Mouse (Mus musculus): ENCODE data around the gene Mfge8. TPM values are rescaled to one million over a fixed set of nuclear protein-coding genes. Genes with fewer than 3 reads are reported as not detected.

The Mfge8 gene
- 83.7 and 90.9 TPM in 2 replicates for polyA plus RNA-seq (2012; rRNA removed)

DNA sequence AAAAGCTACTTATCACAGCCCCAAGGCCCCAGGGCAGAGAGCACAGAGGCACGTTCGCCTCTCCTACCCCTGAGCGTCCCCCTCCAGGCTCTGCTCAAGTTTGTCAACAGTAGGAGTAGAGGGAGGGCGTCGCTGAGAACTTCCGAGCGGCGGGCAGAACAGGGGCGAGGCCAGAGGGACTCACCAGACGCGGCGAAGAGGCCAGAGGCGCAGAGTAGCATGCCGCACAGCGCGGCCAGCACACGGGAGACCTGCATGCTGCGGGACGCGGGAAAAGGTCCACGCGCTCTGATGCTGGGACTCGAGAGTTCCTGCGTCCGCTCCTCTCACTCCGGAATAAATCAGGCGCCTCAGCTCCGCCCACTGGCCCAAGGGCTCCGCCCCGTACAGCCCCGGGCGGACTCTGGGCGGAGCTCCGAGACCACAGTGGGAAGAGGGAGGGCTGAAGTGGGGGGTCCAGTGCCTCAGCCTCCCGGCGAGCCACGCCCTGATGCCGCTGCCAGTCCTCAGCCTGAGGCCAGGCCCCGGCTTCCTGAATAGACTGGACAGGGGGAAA is at the start of gene Mfge8:
TSS of gene Mfge8 (minus strand) at position 350 of the 556 bp plus-strand sequence.
- peak within 1 kb of the TSS; percentile 42 for H3K4me3 ChIP-seq (replicated peaks; ENCODE audit: insufficient read depth, low read depth, low read length)
- no peaks in the 10 kb centered on the region for H3K27me3 ChIP-seq (ENCODE audit: control insufficient read depth, insufficient read depth, low read length)
- no peak within 1 kb of the TSS for H3K27ac ChIP-seq (ENCODE audit: insufficient read depth, low read length)
- H3K4me1 ChIP-seq (ENCODE audit: control insufficient read depth, insufficient read depth, low read length): no peaks in the 10 kb centered on the region
- peak; percentile 58 to 60 for DNase-seq
- TF ChIP-seq CTCF (IDR thresholded peaks at IDR 0.05; ENCODE audit: borderline replicate concordance, insufficient read depth, low read depth, low read length): no peak
- no peak for TF ChIP-seq POLR2A (IDR thresholded peaks at IDR 0.05; ENCODE audit: borderline replicate concordance, insufficient read depth, low read length)
- 1% methylated on average over 39 of the region's 39 CpGs for WGBS

DNA sequence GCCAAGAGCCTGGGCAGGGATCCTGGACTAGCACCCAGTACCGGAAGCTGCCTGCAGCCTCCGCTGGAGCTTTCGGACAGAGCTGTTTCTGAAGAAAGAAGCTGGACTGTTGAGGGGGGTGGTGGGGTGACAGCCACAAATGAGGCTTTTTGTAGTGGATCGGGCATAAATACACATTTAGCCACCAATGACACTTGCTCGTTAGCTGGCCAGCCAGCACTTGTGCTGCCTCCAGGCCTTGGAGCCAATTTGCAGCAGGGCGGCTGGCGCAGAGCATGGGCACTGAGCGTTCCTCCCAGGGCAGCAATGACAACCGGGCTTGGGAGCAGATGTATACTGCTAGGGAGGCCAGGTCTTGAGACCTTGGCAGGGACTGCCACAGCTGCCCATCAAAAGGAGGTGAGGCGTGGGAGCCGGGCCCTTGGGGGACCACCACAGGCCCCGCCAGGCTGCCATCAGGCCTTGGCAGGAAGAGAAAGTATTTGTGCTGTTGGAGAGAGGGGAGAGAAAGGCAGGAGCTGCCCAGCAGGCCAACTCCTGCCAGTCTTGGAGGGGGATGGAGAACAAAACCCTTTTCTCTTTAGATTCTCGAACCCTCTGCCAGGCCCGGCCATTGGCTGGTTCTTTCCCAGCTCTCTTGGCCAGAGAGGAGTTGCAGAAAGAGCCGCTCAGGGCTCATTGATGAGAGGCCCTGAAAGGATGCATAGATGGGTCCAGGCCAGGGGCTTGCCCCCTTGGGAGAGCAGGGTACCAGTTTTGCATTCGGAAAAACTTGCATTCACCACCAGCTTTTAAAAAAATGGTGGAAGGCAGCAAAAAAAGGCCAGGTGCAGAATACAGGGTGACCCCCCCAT is 45.9 kb upstream of the Mfge8 start:
- peak; percentile 66 to 75 for DNase-seq
- H3K27ac ChIP-seq (ENCODE audit: insufficient read depth, low read length): no peak overlapping the region
- H3K27me3 ChIP-seq (ENCODE audit: control insufficient read depth, insufficient read depth, low read length): no peaks in the 10 kb centered on the region
- H3K4me3 ChIP-seq (replicated peaks; ENCODE audit: insufficient read depth, low read depth, low read length): no peak overlapping the region
- 14% methylated on average over 16 of the region's 16 CpGs for WGBS
- TF ChIP-seq CTCF (IDR thresholded peaks at IDR 0.05; ENCODE audit: borderline replicate concordance, insufficient read depth, low read depth, low read length): no peak
- no peak for TF ChIP-seq POLR2A (IDR thresholded peaks at IDR 0.05; ENCODE audit: borderline replicate concordance, insufficient read depth, low read length)
- H3K4me1 ChIP-seq (ENCODE audit: control insufficient read depth, insufficient read depth, low read length): no peaks in the 10 kb centered on the region

DNA sequence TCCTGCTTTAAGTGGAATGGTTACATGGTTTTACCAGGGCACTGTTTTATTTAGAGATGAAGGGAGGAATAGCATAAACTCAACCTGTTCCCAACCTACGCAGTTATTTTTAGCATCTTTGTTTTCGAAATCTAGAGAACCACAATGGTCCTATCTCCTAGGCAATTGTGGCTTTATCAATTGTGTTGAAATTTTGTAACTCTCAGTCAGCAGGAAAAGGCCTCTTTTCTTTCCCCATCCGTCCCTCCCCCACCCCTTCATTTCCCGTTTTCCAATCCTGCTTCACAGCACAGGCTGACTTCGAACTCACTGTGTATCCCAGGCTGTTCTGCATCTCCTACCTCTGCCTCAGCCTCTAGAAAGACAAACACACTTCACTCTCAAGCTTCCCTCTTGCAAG is 45.1 kb upstream of the Mfge8 start:
- no peak overlapping the region for H3K4me3 ChIP-seq (replicated peaks; ENCODE audit: insufficient read depth, low read depth, low read length)

DNA sequence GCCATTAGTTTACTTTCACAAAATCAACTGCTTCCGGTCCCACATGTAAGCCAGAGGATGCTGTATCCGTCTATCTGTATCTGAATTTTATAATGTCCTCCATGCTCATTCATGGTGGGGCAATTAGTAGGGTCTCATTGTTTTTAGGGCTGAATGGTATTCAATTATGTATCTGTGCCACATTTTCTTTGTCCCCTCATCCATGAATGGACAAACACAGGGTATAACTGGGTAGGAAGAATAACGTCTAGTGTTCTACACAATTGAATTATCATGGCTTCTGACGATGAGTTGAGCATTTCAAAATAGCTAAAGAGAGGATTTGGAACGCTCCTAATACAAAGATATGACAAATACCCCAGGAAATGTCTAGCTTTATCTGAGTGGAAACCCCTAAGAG is 42.6 kb upstream of the Mfge8 start:
- Histone ChIP-seq H3K27ac (ENCODE audit: insufficient read depth, low read length) (no peak overlapping the region), H3K4me3 (replicated peaks; ENCODE audit: insufficient read depth, low read depth, low read length) (no peak overlapping the region), H3K27me3 (ENCODE audit: control insufficient read depth, insufficient read depth, low read length) (no peaks in the 10 kb centered on the region), H3K4me1 (ENCODE audit: control insufficient read depth, insufficient read depth, low read length) (no peaks in the 10 kb centered on the region)
- no peak for TF ChIP-seq CTCF (IDR thresholded peaks at IDR 0.05; ENCODE audit: borderline replicate concordance, insufficient read depth, low read depth, low read length)
- no peak for TF ChIP-seq POLR2A (IDR thresholded peaks at IDR 0.05; ENCODE audit: borderline replicate concordance, insufficient read depth, low read length)
- WGBS: 87% methylated on average over 5 of the region's 5 CpGs
- DNase-seq: no peak

More for the DNA sequence above, 45.1 kb upstream of the Mfge8 start:
- 88% methylated on average over 5 of the region's 5 CpGs for WGBS
- no peak overlapping the region for H3K27ac ChIP-seq (ENCODE audit: insufficient read depth, low read length)
- DNase-seq: no peak
- H3K27me3 ChIP-seq (ENCODE audit: control insufficient read depth, insufficient read depth, low read length): no peaks in the 10 kb centered on the region
- no peak for TF ChIP-seq CTCF (IDR thresholded peaks at IDR 0.05; ENCODE audit: borderline replicate concordance, insufficient read depth, low read depth, low read length)
- TF ChIP-seq POLR2A (IDR thresholded peaks at IDR 0.05; ENCODE audit: borderline replicate concordance, insufficient read depth, low read length): no peak
- no peaks in the 10 kb centered on the region for H3K4me1 ChIP-seq (ENCODE audit: control insufficient read depth, insufficient read depth, low read length)

DNA sequence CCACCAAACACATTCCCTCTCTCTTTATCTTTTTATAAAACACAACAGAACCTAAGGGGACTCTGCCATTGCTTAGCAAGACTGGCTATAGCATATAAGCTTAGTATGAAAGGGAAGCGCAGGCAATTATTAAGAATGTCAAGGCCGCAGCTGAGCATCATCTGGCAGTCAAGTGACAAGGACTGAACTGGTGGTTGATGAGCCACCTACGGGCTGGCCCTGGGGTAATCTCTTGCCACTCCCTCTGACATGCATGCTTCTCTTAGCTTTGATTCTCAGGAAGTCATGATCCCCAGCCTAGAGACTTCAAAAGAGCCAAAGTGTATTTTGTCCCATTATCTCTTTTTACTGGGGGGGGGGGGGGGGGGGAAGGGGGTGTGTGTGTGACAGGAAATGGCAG is 41.7 kb upstream of the Mfge8 start:
- H3K4me3 ChIP-seq (replicated peaks; ENCODE audit: insufficient read depth, low read depth, low read length): no peak overlapping the region
- 64% methylated on average over 3 of the region's 3 CpGs for WGBS
- no peaks in the 10 kb centered on the region for H3K27me3 ChIP-seq (ENCODE audit: control insufficient read depth, insufficient read depth, low read length)
- no peak for TF ChIP-seq CTCF (IDR thresholded peaks at IDR 0.05; ENCODE audit: borderline replicate concordance, insufficient read depth, low read depth, low read length)
- TF ChIP-seq POLR2A (IDR thresholded peaks at IDR 0.05; ENCODE audit: borderline replicate concordance, insufficient read depth, low read length): no peak
- no peaks in the 10 kb centered on the region for H3K4me1 ChIP-seq (ENCODE audit: control insufficient read depth, insufficient read depth, low read length)
- no peak overlapping the region for H3K27ac ChIP-seq (ENCODE audit: insufficient read depth, low read length)
- DNase-seq: no peak

DNA sequence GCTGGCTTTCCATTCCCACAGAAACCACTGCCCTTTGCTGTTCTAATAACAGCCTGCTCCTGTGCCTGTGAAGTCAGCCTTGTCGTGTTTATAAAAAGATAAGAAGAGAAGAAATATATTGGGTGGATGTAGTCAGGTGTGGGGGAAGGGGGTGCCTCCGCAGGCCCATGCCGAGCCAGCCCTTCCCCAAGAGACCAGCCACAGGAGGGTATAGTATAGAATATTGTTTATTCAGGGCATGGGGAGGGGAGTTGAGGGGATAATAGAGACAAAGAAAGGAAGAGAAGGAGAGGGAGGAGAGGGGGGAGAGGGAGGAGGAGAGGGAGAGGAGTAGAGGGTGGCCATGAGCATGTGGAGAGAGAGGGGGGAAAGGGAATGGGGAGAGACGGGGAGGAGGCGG is 40.4 kb upstream of the Mfge8 start:
- Histone ChIP-seq H3K27ac (ENCODE audit: insufficient read depth, low read length) (no peak overlapping the region), H3K4me3 (replicated peaks; ENCODE audit: insufficient read depth, low read depth, low read length) (no peak overlapping the region), H3K27me3 (ENCODE audit: control insufficient read depth, insufficient read depth, low read length) (no peaks in the 10 kb centered on the region), H3K4me1 (ENCODE audit: control insufficient read depth, insufficient read depth, low read length) (no peaks in the 10 kb centered on the region)
- 63% methylated on average over 3 of the region's 5 CpGs for WGBS
- DNase-seq: no peak
- TF ChIP-seq CTCF (IDR thresholded peaks at IDR 0.05; ENCODE audit: borderline replicate concordance, insufficient read depth, low read depth, low read length): no peak
- TF ChIP-seq POLR2A (IDR thresholded peaks at IDR 0.05; ENCODE audit: borderline replicate concordance, insufficient read depth, low read length): no peak

DNA sequence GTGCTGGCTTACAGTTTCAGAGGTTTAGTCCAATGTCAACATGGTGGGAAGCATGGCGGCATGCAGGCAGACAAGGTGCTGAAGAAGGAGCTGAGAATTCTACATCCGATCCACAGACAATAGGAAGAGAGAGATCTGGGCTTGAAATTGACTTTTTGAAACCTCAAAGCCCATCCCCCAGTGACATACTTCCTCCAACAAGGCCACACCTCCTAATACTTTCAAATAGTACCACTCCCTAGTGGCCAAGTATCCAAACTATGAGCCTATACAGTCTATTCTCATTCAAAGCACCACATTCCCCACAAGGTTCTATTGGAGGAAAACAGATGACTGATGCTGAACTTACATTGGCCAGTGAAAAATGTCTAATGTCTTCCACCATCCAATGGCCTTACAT is 38.7 kb upstream of the Mfge8 start:
- 95% methylated on average over 2 of the region's 2 CpGs for WGBS
- DNase-seq: no peak
- no peak overlapping the region for H3K27ac ChIP-seq (ENCODE audit: insufficient read depth, low read length)
- no peaks in the 10 kb centered on the region for H3K27me3 ChIP-seq (ENCODE audit: control insufficient read depth, insufficient read depth, low read length)
- H3K4me1 ChIP-seq (ENCODE audit: control insufficient read depth, insufficient read depth, low read length): no peaks in the 10 kb centered on the region
- no peak overlapping the region for H3K4me3 ChIP-seq (replicated peaks; ENCODE audit: insufficient read depth, low read depth, low read length)
- TF ChIP-seq POLR2A (IDR thresholded peaks at IDR 0.05; ENCODE audit: borderline replicate concordance, insufficient read depth, low read length): no peak
- no peak for TF ChIP-seq CTCF (IDR thresholded peaks at IDR 0.05; ENCODE audit: borderline replicate concordance, insufficient read depth, low read depth, low read length)

DNA sequence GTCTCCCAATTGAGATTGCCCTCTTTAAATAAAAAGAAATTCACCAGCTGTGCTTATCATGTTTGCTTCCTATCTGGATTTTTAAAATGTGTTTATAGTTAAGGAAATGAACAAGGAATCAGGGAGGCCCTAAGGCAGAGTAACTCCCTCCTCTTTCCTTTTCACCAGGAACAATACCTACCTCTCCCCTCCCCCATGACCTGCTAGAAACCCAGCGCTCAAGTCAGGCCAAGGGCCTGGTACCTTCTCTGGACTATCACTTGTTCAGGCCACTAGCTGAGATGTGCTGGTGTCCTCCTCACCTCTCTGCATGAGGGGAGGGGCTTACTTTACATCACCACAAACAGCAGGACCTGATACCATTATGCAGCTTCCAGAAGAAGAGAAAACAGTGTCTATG is 34.6 kb upstream of the Mfge8 start:
- WGBS: 78% methylated on average over 1 of the region's 1 CpGs
- no peak overlapping the region for H3K27ac ChIP-seq (ENCODE audit: insufficient read depth, low read length)
- no peak for DNase-seq
- TF ChIP-seq POLR2A (IDR thresholded peaks at IDR 0.05; ENCODE audit: borderline replicate concordance, insufficient read depth, low read length) (no peak), CTCF (IDR thresholded peaks at IDR 0.05; ENCODE audit: borderline replicate concordance, insufficient read depth, low read depth, low read length) (no peak)
- no peaks in the 10 kb centered on the region for H3K27me3 ChIP-seq (ENCODE audit: control insufficient read depth, insufficient read depth, low read length)
- H3K4me3 ChIP-seq (replicated peaks; ENCODE audit: insufficient read depth, low read depth, low read length): no peak overlapping the region
- H3K4me1 ChIP-seq (ENCODE audit: control insufficient read depth, insufficient read depth, low read length): no peaks in the 10 kb centered on the region
